Mouse (Mus musculus): Measurements from ENCODE around the gene Ino80d. TPM values are rescaled to one million over a fixed set of nuclear protein-coding genes. Genes with fewer than 3 reads are reported as not detected.

Gene Ino80d
- polyA plus RNA-seq, 1 experiment: 2.1 TPM

GRCm38 (mm10) chr1:63050866-63051265, 63.6 kb downstream of the Ino80d start:
- Histone ChIP-seq H3K4me3 (ENCODE audit: insufficient read depth, poor library complexity, severe bottlenecking) (no peak overlapping the region), H3K36me3 (ENCODE audit: control insufficient read depth, insufficient read depth) (peaks cover 40% of the 10 kb centered on the region), H3ac (ENCODE audit: control insufficient read depth, insufficient read length, low read depth) (no peak overlapping the region), H3K27me3 (ENCODE audit: control insufficient read depth, insufficient read depth, insufficient read length) (no peaks in the 10 kb centered on the region), H3K79me2 (ENCODE audit: control insufficient read depth, insufficient read depth) (no peaks in the 10 kb centered on the region), H3K79me3 (ENCODE audit: low read depth) (peaks cover 10% of the 10 kb centered on the region)
- TF ChIP-seq MAX (IDR thresholded peaks at IDR 0.05) (no peak), USF1 (IDR thresholded peaks at IDR 0.05; ENCODE audit: low read depth) (no peak), MYOG (IDR thresholded peaks at IDR 0.05; ENCODE audit: control insufficient read depth, extremely low read depth, insufficient read length) (no peak), CEBPB (IDR thresholded peaks at IDR 0.05; ENCODE audit: low read depth) (no peak), CTCF (IDR thresholded peaks at IDR 0.05; ENCODE audit: control insufficient read depth, insufficient read depth, insufficient read length) (no peak), FOSL1 (IDR thresholded peaks at IDR 0.05; ENCODE audit: insufficient read depth, low read length, poor library complexity, severe bottlenecking) (no peak), MYOD1 (IDR thresholded peaks at IDR 0.05; ENCODE audit: control insufficient read depth, insufficient read length, low read depth) (no peak)

DNA sequence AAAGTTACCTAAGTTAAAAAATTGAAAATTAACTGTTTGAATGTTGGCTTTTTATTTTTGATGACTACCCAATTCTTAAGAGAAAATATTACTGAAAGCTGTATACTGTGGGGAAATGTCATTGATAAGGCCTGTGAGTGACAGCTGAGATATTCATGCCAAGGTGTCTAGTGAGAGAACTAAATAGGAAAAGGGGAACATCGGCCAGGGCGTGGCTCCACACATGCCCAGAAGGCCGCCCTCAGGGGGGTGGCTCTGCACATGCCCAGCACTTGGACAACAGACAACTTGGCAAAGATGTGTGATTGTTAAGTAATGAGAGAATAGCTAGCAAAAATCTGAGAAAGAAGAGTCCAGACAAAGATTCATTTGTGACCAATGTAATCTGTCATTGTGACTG, 64.5 kb downstream of the Ino80d start:
- Histone ChIP-seq H3K4me3 (ENCODE audit: insufficient read depth, poor library complexity, severe bottlenecking) (no peak overlapping the region), H3ac (ENCODE audit: control insufficient read depth, insufficient read length, low read depth) (no peak overlapping the region)

DNA sequence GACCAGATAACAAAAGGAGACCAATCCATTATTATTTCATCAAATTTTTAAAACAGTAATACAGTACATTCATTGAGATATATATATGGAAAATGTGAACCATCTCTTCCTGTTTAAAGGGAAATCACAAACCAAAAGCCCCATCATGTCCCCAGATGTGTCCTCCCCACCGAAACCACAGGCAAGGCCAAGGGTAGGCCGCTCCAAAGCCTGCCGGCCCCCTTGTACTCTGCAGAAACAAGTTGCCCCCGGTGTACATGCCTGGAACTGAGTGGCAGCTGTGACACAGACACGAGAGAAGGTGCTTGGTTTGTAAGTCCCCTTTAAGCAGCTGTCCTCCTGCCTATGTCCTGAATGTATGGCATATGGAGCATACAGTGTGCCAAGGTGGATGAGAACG, 66.5 kb downstream of the Ino80d start:
- H3ac ChIP-seq (ENCODE audit: control insufficient read depth, insufficient read length, low read depth): no peak overlapping the region
- no peaks in the 10 kb centered on the region for H3K79me2 ChIP-seq (ENCODE audit: control insufficient read depth, insufficient read depth)
- TF ChIP-seq CEBPB (IDR thresholded peaks at IDR 0.05; ENCODE audit: low read depth): no peak
- H3K4me3 ChIP-seq (ENCODE audit: insufficient read depth, poor library complexity, severe bottlenecking): no peak overlapping the region
- peaks cover 28% of the 10 kb centered on the region for H3K36me3 ChIP-seq (ENCODE audit: control insufficient read depth, insufficient read depth)
- no peaks in the 10 kb centered on the region for H3K27me3 ChIP-seq (ENCODE audit: control insufficient read depth, insufficient read depth, insufficient read length)
- peaks cover 3% of the 10 kb centered on the region for H3K79me3 ChIP-seq (ENCODE audit: low read depth)

More for the DNA sequence above, 64.5 kb downstream of the Ino80d start:
- Histone ChIP-seq H3K79me2 (ENCODE audit: control insufficient read depth, insufficient read depth) (no peaks in the 10 kb centered on the region), H3K79me3 (ENCODE audit: low read depth) (peaks cover 8% of the 10 kb centered on the region), H3K27me3 (ENCODE audit: control insufficient read depth, insufficient read depth, insufficient read length) (no peaks in the 10 kb centered on the region), H3K36me3 (ENCODE audit: control insufficient read depth, insufficient read depth) (peaks cover 31% of the 10 kb centered on the region)
- no peak for TF ChIP-seq FOSL1 (IDR thresholded peaks at IDR 0.05; ENCODE audit: insufficient read depth, low read length, poor library complexity, severe bottlenecking)
- TF ChIP-seq MAX (IDR thresholded peaks at IDR 0.05): no peak
- no peak for TF ChIP-seq MYOG (IDR thresholded peaks at IDR 0.05; ENCODE audit: control insufficient read depth, extremely low read depth, insufficient read length)
- TF ChIP-seq MYOD1 (IDR thresholded peaks at IDR 0.05; ENCODE audit: control insufficient read depth, insufficient read length, low read depth): no peak
- no peak for TF ChIP-seq CEBPB (IDR thresholded peaks at IDR 0.05; ENCODE audit: low read depth)
- no peak for TF ChIP-seq USF1 (IDR thresholded peaks at IDR 0.05; ENCODE audit: low read depth)
- TF ChIP-seq CTCF (IDR thresholded peaks at IDR 0.05; ENCODE audit: control insufficient read depth, insufficient read depth, insufficient read length): no peak

- no peak overlapping the region for H3ac ChIP-seq (ENCODE audit: control insufficient read depth, insufficient read length, low read depth)
- H3K79me2 ChIP-seq (ENCODE audit: control insufficient read depth, insufficient read depth): no peaks in the 10 kb centered on the region
- peaks cover 3% of the 10 kb centered on the region for H3K27me3 ChIP-seq (ENCODE audit: control insufficient read depth, insufficient read depth, insufficient read length)
- TF ChIP-seq MYOG (IDR thresholded peaks at IDR 0.05; ENCODE audit: control insufficient read depth, extremely low read depth, insufficient read length) (no peak), MAX (IDR thresholded peaks at IDR 0.05) (no peak), MYOD1 (IDR thresholded peaks at IDR 0.05; ENCODE audit: control insufficient read depth, insufficient read length, low read depth) (no peak), CEBPB (IDR thresholded peaks at IDR 0.05; ENCODE audit: low read depth) (no peak), FOSL1 (IDR thresholded peaks at IDR 0.05; ENCODE audit: insufficient read depth, low read length, poor library complexity, severe bottlenecking) (no peak), USF1 (IDR thresholded peaks at IDR 0.05; ENCODE audit: low read depth) (no peak), CTCF (IDR thresholded peaks at IDR 0.05; ENCODE audit: control insufficient read depth, insufficient read depth, insufficient read length) (no peak)
- no peaks in the 10 kb centered on the region for H3K36me3 ChIP-seq (ENCODE audit: control insufficient read depth, insufficient read depth)
- H3K4me3 ChIP-seq (ENCODE audit: insufficient read depth, poor library complexity, severe bottlenecking): no peak overlapping the region
- H3K79me3 ChIP-seq (ENCODE audit: low read depth): no peaks in the 10 kb centered on the region
Measured at GRCm38 (mm10) chr1:63032929-63033328, 81.5 kb downstream of the Ino80d start.

DNA sequence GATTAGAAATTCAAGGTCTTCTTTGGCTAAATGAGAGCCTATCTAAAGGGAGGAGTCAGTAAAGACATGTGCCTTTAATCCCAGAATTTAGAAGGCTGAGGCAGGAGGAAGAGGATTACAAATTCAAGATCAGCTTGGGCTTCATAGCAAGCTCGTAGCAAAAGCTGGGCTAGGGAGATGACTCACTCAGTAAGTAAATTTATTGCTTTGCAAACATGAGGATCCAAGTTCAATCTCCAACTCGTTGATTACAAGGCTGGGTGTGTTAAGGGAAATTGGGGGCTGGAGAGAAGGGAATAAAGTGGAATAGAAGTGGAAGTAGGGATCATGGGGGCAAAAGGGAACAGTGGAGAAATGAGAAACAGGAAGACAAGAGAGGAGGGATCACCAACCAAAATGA, 94.6 kb downstream of the Ino80d start:
- no peaks in the 10 kb centered on the region for H3K79me3 ChIP-seq (ENCODE audit: low read depth)
- H3K4me3 ChIP-seq (ENCODE audit: insufficient read depth, poor library complexity, severe bottlenecking): no peak overlapping the region
- TF ChIP-seq FOSL1 (IDR thresholded peaks at IDR 0.05; ENCODE audit: insufficient read depth, low read length, poor library complexity, severe bottlenecking): no peak
- no peak for TF ChIP-seq USF1 (IDR thresholded peaks at IDR 0.05; ENCODE audit: low read depth)
- TF ChIP-seq CEBPB (IDR thresholded peaks at IDR 0.05; ENCODE audit: low read depth): no peak
- TF ChIP-seq MAX (IDR thresholded peaks at IDR 0.05): no peak
- no peak for TF ChIP-seq CTCF (IDR thresholded peaks at IDR 0.05; ENCODE audit: control insufficient read depth, insufficient read depth, insufficient read length)
- TF ChIP-seq MYOD1 (IDR thresholded peaks at IDR 0.05; ENCODE audit: control insufficient read depth, insufficient read length, low read depth): no peak
- TF ChIP-seq MYOG (IDR thresholded peaks at IDR 0.05; ENCODE audit: control insufficient read depth, extremely low read depth, insufficient read length): no peak
- H3ac ChIP-seq (ENCODE audit: control insufficient read depth, insufficient read length, low read depth): no peak overlapping the region
- H3K27me3 ChIP-seq (ENCODE audit: control insufficient read depth, insufficient read depth, insufficient read length): no peaks in the 10 kb centered on the region
- no peaks in the 10 kb centered on the region for H3K36me3 ChIP-seq (ENCODE audit: control insufficient read depth, insufficient read depth)
- H3K79me2 ChIP-seq (ENCODE audit: control insufficient read depth, insufficient read depth): no peaks in the 10 kb centered on the region

DNA sequence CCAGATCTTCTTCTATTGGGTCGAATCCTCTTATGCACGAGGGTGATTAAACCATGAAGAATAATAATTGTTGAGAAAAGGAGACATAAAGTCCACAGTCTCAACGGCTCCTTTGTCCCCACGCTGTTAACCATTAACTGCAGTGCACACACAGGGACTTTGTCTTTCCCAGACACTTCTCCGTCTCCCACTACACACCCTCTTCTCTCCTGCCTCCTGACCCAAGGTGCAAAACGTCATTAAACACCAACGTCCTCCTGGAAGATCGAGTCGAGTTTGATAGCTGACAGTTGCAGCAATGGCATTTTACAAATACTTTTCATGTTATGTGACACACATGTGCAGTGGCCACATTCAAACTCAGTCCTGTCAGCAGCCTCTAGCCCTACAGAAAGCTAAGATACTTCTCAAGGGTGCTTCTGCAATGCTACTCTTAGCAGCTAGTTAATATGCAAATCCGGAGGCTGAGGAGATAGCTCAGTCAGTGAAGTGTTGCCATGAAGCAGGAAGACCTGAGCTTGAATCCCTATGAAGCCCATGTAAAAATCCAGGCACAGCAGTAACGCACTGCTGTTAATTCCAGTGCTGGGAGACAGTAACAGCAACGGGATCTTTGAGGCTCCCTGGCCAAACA, 109.3 kb downstream of the Ino80d start:
- Histone ChIP-seq H3K79me2 (ENCODE audit: control insufficient read depth, insufficient read depth) (no peaks in the 10 kb centered on the region), H3K27me3 (ENCODE audit: control insufficient read depth, insufficient read depth, insufficient read length) (peaks cover 5% of the 10 kb centered on the region), H3K79me3 (ENCODE audit: low read depth) (no peaks in the 10 kb centered on the region), H3ac (ENCODE audit: control insufficient read depth, insufficient read length, low read depth) (no peak overlapping the region), H3K36me3 (ENCODE audit: control insufficient read depth, insufficient read depth) (no peaks in the 10 kb centered on the region), H3K4me3 (ENCODE audit: insufficient read depth, poor library complexity, severe bottlenecking) (no peak overlapping the region)
- TF ChIP-seq MYOD1 (IDR thresholded peaks at IDR 0.05; ENCODE audit: control insufficient read depth, insufficient read length, low read depth) (no peak), MYOG (IDR thresholded peaks at IDR 0.05; ENCODE audit: control insufficient read depth, extremely low read depth, insufficient read length) (no peak), CTCF (IDR thresholded peaks at IDR 0.05; ENCODE audit: control insufficient read depth, insufficient read depth, insufficient read length) (no peak), MAX (IDR thresholded peaks at IDR 0.05) (no peak), USF1 (IDR thresholded peaks at IDR 0.05; ENCODE audit: low read depth) (no peak), FOSL1 (IDR thresholded peaks at IDR 0.05; ENCODE audit: insufficient read depth, low read length, poor library complexity, severe bottlenecking) (no peak), CEBPB (IDR thresholded peaks at IDR 0.05; ENCODE audit: low read depth) (no peak)

All from C2C12 (cell line).